Mouse (Mus musculus) ES-Bruce4 (cell line): Measurements from ENCODE around the gene Zfp568. TPM values are rescaled to one million over a fixed set of nuclear protein-coding genes. Genes with fewer than 3 reads are reported as not detected.

ENCODE experiments used
- H3K27ac ChIP-seq: 2 replicates; pipeline ENCODE4 v1.5.1; 2012; ENCODE audit warnings: low read length, inconsistent platforms; ENCODE audit not compliant: insufficient read depth
- H3K27me3 ChIP-seq: 2 replicates; pipeline ENCODE4 v1.6.1; 2012; ENCODE audit warnings: mild to moderate bottlenecking, low read length, inconsistent platforms; ENCODE audit not compliant: control insufficient read depth, poor library complexity, insufficient read depth, severe bottlenecking
- H3K36me3 ChIP-seq: 2 replicates; pipeline ENCODE4 v1.6.1; 2012; ENCODE audit warnings: inconsistent platforms, mild to moderate bottlenecking, low read length, moderate library complexity; ENCODE audit not compliant: control insufficient read depth, poor library complexity, insufficient read depth, severe bottlenecking
- H3K4me1 ChIP-seq: one replicate; pipeline ENCODE4 v1.8.1; 2011; ENCODE audit warnings: low read length; ENCODE audit not compliant: control insufficient read depth, insufficient read depth
- H3K4me3 ChIP-seq: 2 replicates; pipeline ENCODE4 v1.5.1; 2011; ENCODE audit warnings: low read depth, mild to moderate bottlenecking, low read length
- H3K9ac ChIP-seq: 2 replicates; pipeline ENCODE4 v1.6.1; 2012; ENCODE audit warnings: low read depth, mild to moderate bottlenecking, inconsistent platforms; ENCODE audit not compliant: poor library complexity, severe bottlenecking
- H3K9me3 ChIP-seq: replicated peaks from 2 replicates; pipeline ENCODE4 v1.6.1; 2012; ENCODE audit warnings: mild to moderate bottlenecking, low read length, inconsistent platforms; ENCODE audit not compliant: control insufficient read depth, poor library complexity, insufficient read depth, severe bottlenecking
- CTCF ChIP-seq: IDR thresholded peaks from one replicate; pipeline ENCODE4 v1.8.1; 2011; ENCODE audit warnings: low read depth, low read length
- EP300 ChIP-seq: IDR thresholded peaks from 2 replicates; pipeline ENCODE4 v1.6.1; 2011; ENCODE audit warnings: low read depth, low read length; ENCODE audit not compliant: insufficient read depth
- POLR2A ChIP-seq: IDR thresholded peaks from one replicate; pipeline ENCODE4 v1.8.1; 2011; ENCODE audit warnings: low read length; ENCODE audit not compliant: insufficient read depth
- polyA plus RNA-seq: library from polyadenylated mRNA; stranded (reverse); fragments of >200 nt; gene quantifications from 2 replicates; pipeline ENCODE4 v1.2.4, GENCODE M21; 2011; ENCODE audit warnings: low read depth; ENCODE audit not compliant: missing spikeins, insufficient read depth, insufficient read length

The Zfp568 gene
- polyA plus RNA-seq, 1 experiment: 103 TPM

DNA sequence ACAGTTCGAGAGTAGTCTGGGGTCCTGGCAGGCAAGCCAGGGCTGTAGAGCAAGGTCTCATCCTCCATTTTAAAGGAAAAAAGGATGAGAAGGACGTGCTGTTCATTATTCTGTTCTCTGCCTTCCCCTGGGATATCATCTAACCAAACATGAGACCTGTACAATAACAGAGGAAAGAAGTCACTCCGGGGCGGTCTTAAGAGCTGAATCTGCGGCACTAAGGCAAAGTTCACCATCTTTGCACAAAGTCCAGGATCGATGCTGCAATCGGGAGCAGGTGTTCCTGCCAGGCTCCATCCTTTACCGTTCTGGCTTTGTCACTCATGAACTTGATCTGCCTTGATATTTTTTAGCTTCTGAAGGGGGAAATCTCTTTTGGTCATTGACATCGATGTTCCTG, 13.1 kb upstream of the Zfp568 start:
- Histone ChIP-seq H3K4me3 (no peak overlapping the region), H3K9me3 (peaks cover 6% of the 10 kb centered on the region), H3K9ac (no peak overlapping the region), H3K4me1 (peaks cover 1% of the 10 kb centered on the region), H3K27ac (no peak overlapping the region), H3K36me3 (no peaks in the 10 kb centered on the region), H3K27me3 (no peaks in the 10 kb centered on the region)
- TF ChIP-seq CTCF: no peak
- no peak for TF ChIP-seq POLR2A
- no peak for TF ChIP-seq EP300

DNA sequence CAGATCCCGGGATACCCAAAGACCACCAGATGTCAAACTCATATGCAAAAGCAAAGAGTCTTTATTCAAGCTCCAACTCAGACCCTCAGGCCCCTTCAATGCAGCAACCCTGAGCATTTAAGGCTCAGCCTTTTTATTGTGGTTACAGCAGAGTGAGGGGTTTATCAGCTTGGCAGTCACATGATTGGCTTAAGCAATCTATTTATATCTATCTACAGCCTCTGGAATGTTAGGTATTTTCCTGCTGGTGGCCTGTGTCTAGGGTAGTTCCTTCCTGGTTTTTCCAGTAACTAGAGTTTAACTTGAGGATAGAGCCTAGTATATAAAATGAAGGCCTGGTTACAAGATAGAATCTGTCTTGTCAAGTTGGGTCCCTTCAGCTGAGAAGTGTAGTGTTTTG, 3.0 kb upstream of the Zfp568 start:
- no peak for TF ChIP-seq EP300
- TF ChIP-seq POLR2A: no peak
- no peak for TF ChIP-seq CTCF
- H3K4me3 ChIP-seq: no peak overlapping the region
- peak overlapping the region; percentile 45 for H3K9ac ChIP-seq
- H3K27me3 ChIP-seq: no peaks in the 10 kb centered on the region
- H3K4me1 ChIP-seq: no peaks in the 10 kb centered on the region
- peak overlapping the region; percentile 100 for H3K27ac ChIP-seq
- peaks cover 22% of the 10 kb centered on the region for H3K9me3 ChIP-seq
- H3K36me3 ChIP-seq: peaks cover 5% of the 10 kb centered on the region

DNA sequence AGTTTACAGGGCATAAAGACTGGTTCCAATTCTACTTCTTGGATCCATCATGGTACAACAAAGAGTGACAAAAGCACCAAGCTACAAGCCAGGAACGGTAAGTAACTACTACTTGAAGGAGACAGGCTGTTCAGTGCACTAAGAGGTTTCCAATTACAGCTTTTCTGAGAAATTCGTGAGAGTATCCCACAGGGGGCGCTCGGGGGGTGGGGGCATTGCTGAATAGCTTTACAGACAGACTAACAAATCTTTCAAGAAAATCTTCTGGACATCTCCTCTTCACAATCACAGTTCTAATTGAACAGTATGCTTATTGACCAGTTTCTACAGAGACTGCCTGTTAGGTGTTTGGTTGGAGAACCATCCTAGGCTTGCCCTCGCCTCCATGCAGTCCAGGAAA, 2.3 kb upstream of the Zfp568 start:
- TF ChIP-seq CTCF: peak; percentile 32
- TF ChIP-seq EP300: no peak
- no peak for TF ChIP-seq POLR2A

DNA sequence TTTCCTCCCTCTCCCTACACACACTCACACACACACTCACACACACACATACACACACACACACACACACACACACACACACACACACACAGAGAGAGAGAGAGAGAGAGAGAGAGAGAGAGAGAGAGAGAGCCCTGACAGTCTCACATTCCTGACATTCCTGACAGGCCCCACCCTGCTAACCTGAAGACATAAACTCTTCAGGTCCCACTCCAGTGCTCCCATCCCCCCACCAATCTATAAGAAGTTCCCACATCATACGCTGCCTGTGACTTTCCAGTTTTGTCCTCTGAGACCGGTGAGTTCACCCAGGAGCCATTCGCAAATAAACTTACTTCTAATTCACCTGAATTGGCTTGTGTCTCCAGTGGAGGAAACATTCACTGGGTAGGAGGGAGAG, 1.9 kb upstream of the Zfp568 start:
- Histone ChIP-seq H3K36me3 (peaks cover 13% of the 10 kb centered on the region), H3K27ac (peak overlapping the region; percentile 100)
- no peak for TF ChIP-seq POLR2A
- peak; percentile 92 for TF ChIP-seq EP300
- TF ChIP-seq CTCF: no peak

More for the DNA sequence above, 2.3 kb upstream of the Zfp568 start:
- H3K9ac ChIP-seq: peak overlapping the region; percentile 93
- peaks cover 22% of the 10 kb centered on the region for H3K9me3 ChIP-seq
- H3K4me3 ChIP-seq: 0 out of 2 replicates have a peak overlapping the region, but pooled peaks have one; percentile 42
- peaks cover 11% of the 10 kb centered on the region for H3K36me3 ChIP-seq
- H3K27ac ChIP-seq: peak overlapping the region; percentile 100
- H3K27me3 ChIP-seq: no peaks in the 10 kb centered on the region
- no peaks in the 10 kb centered on the region for H3K4me1 ChIP-seq

DNA sequence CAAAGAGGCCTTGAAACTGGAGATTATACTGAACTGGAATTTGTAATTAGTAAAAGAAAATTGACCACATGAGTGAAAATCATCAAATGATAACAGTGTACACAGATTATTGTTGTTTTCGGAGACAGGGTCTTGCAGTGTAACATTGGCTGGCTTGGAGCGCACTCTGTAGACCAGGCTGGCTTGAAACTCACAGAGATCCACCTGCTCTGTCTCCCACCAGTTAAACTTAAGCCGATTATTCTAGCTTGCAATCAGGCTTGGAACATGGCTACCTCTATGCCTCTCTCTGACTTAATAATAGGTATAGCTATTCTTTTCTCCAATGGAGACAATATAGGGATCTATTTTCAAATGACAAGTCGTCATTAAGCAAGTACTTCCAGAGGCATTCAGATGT, 1.4 kb upstream of the Zfp568 start:
- peaks cover 1% of the 10 kb centered on the region for H3K4me1 ChIP-seq
- H3K27me3 ChIP-seq: no peaks in the 10 kb centered on the region
- H3K36me3 ChIP-seq: peaks cover 18% of the 10 kb centered on the region
- TF ChIP-seq EP300 (no peak), CTCF (no peak), POLR2A (no peak)
- H3K9me3 ChIP-seq: peaks cover 22% of the 10 kb centered on the region
- peak overlapping the region; percentile 100 for H3K27ac ChIP-seq
- H3K4me3 ChIP-seq: peak overlapping the region; percentile 60
- H3K9ac ChIP-seq: peak overlapping the region; percentile 93

More for the DNA sequence above, 1.9 kb upstream of the Zfp568 start:
- Histone ChIP-seq H3K27me3 (no peaks in the 10 kb centered on the region), H3K9me3 (peaks cover 22% of the 10 kb centered on the region), H3K4me3 (peak overlapping the region; percentile 42; the same call in 1 of the 2 replicates), H3K4me1 (no peaks in the 10 kb centered on the region), H3K9ac (peak overlapping the region; percentile 93)

DNA sequence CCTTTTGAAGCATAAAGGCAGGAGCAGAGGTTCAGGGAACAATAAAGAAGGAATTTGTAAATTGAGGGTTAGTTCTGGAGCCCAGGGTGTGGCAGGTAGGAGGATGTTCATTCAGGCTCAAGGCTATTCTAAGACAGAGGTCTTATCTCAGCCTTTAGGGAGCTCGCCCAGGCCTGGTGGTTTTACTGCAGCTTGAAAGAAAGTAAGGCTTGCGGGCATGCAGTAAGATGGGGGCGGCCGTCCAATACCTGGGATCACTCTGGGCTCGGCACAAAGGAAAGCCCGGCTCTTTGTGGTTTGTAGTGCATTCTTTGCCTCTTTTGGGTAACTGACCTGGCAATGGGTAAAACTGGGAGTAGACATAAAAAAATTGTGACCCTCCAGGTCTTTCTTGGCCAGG, 824 bp upstream of the Zfp568 start:
- Histone ChIP-seq H3K4me3 (peak overlapping the region; percentile 88), H3K27ac (peak overlapping the region; percentile 100), H3K9me3 (peaks cover 20% of the 10 kb centered on the region), H3K9ac (peak overlapping the region; percentile 93), H3K4me1 (peaks cover 1% of the 10 kb centered on the region), H3K36me3 (peaks cover 24% of the 10 kb centered on the region), H3K27me3 (no peaks in the 10 kb centered on the region)
- TF ChIP-seq EP300 (peak; percentile 93), CTCF (no peak), POLR2A (peak; percentile 19)
